Mouse (Mus musculus) midbrain, postnatal 0 days (tissue): Measurements from ENCODE around the gene Rdh14. TPM values are rescaled to one million over a fixed set of nuclear protein-coding genes. Genes with fewer than 3 reads are reported as not detected.
A peak's percentile ranks its signal among the peaks of the same experiment; 100 is the strongest.

ENCODE experiments used
- ATAC-seq: fragments of 200-750 bp; cut with Nextera tagmentation; 2 replicates; pipeline ENCODE4 v1.8.0; 2017; ENCODE audit warnings: moderate number of reproducible peaks, mild to moderate bottlenecking, moderate TSS enrichment, moderate library complexity; ENCODE audit not compliant: low FRiP score
- DNase-seq: peaks from one replicate; pipeline ENCODE4 v3.0.0-alpha.2; 2015; ENCODE audit warnings: low spot score
- H3K27ac ChIP-seq: fragments of 300-500 bp; sonication (generic); 2 replicates; pipeline ENCODE4 v1.5.1; 2014; ENCODE audit warnings: low read depth, mild to moderate bottlenecking, low read length, mixed read lengths
- H3K27me3 ChIP-seq: fragments of 300-500 bp; sonication (generic); 2 replicates; pipeline ENCODE4 v1.6.1; 2014; ENCODE audit warnings: low read length, control low read depth, mixed read lengths; ENCODE audit not compliant: insufficient read depth
- H3K36me3 ChIP-seq: fragments of 300-500 bp; sonication (generic); 2 replicates; pipeline ENCODE4 v1.6.1; 2014; ENCODE audit warnings: low read length, control low read depth, mixed read lengths; ENCODE audit not compliant: insufficient read depth
- H3K4me1 ChIP-seq: fragments of 300-500 bp; sonication (generic); 2 replicates; pipeline ENCODE4 v1.6.1; 2014; ENCODE audit warnings: mild to moderate bottlenecking, control low read depth, antibody characterized with exemption, low read length, mixed read lengths; ENCODE audit not compliant: insufficient read depth
- H3K4me2 ChIP-seq: fragments of 300-500 bp; sonication (generic); 2 replicates; pipeline ENCODE4 v1.6.1; 2014; ENCODE audit warnings: low read depth, mild to moderate bottlenecking, low read length, mixed read lengths; ENCODE audit not compliant: poor library complexity, severe bottlenecking
- H3K4me3 ChIP-seq: fragments of 300-500 bp; sonication (generic); 2 replicates; pipeline ENCODE4 v1.5.1; 2014; ENCODE audit warnings: low read depth, mild to moderate bottlenecking, low read length, moderate library complexity
- H3K9ac ChIP-seq: fragments of 300-500 bp; sonication (generic); replicated peaks from 2 replicates; pipeline ENCODE4 v1.6.1; 2014; ENCODE audit warnings: mild to moderate bottlenecking, low read length, moderate library complexity, mixed read lengths; ENCODE audit not compliant: poor library complexity, severe bottlenecking
- H3K9me3 ChIP-seq: fragments of 300-500 bp; sonication (generic); 2 replicates; pipeline ENCODE4 v1.6.1; 2016; ENCODE audit warnings: low read length, control low read depth
- CTCF ChIP-seq: IDR thresholded peaks from 2 replicates; pipeline ENCODE4 v1.5.1; 2016; ENCODE audit warnings: antibody characterized with exemption, mild to moderate bottlenecking
- WGBS: fragments of 180-500 bp; shearing (Covaris S2); extraction: QIAGEN DNeasy Blood & Tissue Kit; methylation state at CpG from one replicate; pipeline ENCODE4 v1.1.7; 2014; 5-methylcytosine and 5-hydroxymethylcytosine counted together
- polyA plus RNA-seq: library from polyadenylated mRNA; unstranded; fragments of >200 nt; fragmentation: Nextera tagmentation; extraction: Ambion mirVana; gene quantifications from 2 replicates; pipeline ENCODE4 v1.2.1, GENCODE M21; 2015
- total RNA-seq: library from RNA; depleted of rRNA; stranded (reverse); fragments of >200 nt; gene quantifications from 2 replicates; pipeline ENCODE4 v1.2.3, GENCODE M21; 2014; rRNA removed

Rdh14 gene
- total RNA-seq (35.8 and 49.5 TPM in 2 replicates), polyA plus RNA-seq (45.2 and 47.2 TPM in 2 replicates)

- H3K36me3 ChIP-seq: no peaks in the 10 kb centered on the region
- peak within 1 kb of the TSS; percentile 68 for H3K4me2 ChIP-seq
- H3K9ac ChIP-seq: peak within 1 kb of the TSS; percentile 95
- H3K27ac ChIP-seq: peak within 1 kb of the TSS; percentile 83
- H3K27me3 ChIP-seq: no peaks in the 10 kb centered on the region
- under 1% methylated on average over 53 of the region's 53 CpGs for WGBS
- ATAC-seq (peak; percentile 98), DNase-seq (peak; percentile 95)
- peaks cover 10% of the 10 kb centered on the region; the same call in 1 of the 2 replicates for H3K4me1 ChIP-seq
- H3K4me3 ChIP-seq: peak within 1 kb of the TSS; percentile 61
- H3K9me3 ChIP-seq: no peaks in the 10 kb centered on the region
- peak; percentile 76 for TF ChIP-seq CTCF
Observed at GRCm38 (mm10) chr12:10390671-10391441, at the start of gene Rdh14. TSS of gene Rdh14 (plus strand) at chr12:10390772.

- Histone ChIP-seq H3K4me2 (no peak overlapping the region), H3K27me3 (no peaks in the 10 kb centered on the region), H3K27ac (no peak overlapping the region), H3K36me3 (no peaks in the 10 kb centered on the region), H3K4me3 (no peak overlapping the region), H3K9ac (no peak overlapping the region), H3K9me3 (no peaks in the 10 kb centered on the region), H3K4me1 (no peaks in the 10 kb centered on the region)
- WGBS: 47% methylated on average over 3 of the region's 3 CpGs
- DNase-seq: no peak
- no peak for ATAC-seq
- no peak for TF ChIP-seq CTCF
Observed at GRCm38 (mm10) chr12:10350706-10351105, 39.9 kb upstream of the Rdh14 start.

GRCm38 (mm10) chr12:10357756-10358155 lies 32.8 kb upstream of the Rdh14 start:
- ATAC-seq (no peak), DNase-seq (no peak)
- Histone ChIP-seq H3K9me3 (no peaks in the 10 kb centered on the region), H3K4me1 (no peaks in the 10 kb centered on the region), H3K4me3 (no peak overlapping the region), H3K9ac (no peak overlapping the region), H3K27me3 (no peaks in the 10 kb centered on the region), H3K36me3 (no peaks in the 10 kb centered on the region), H3K4me2 (no peak overlapping the region), H3K27ac (no peak overlapping the region)
- no peak for TF ChIP-seq CTCF
- 66% methylated on average over 6 of the region's 6 CpGs for WGBS

DNA sequence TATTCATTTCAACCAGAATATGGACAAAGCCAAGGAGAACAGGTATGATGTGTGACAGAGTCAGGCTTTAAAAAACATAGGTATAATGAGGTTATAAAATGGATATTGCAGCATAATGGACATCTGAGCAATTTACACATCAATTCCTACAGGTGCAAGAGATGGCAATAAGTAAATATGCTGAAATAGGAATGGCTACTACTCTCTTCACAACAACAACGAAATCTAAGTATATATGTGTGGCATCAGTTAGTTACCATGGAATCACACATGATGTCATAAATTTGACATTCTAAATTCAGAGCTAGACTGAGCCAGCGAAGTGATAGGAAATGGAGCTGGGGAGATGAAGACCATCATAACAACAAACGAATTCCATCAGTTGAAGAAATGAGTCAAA lies 20.9 kb upstream of the Rdh14 start, which contains the start of gene Nt5c1b:
TSS of gene Nt5c1b (plus strand) at position 301 of the 400 bp plus-strand sequence.
- H3K9ac ChIP-seq: no peak within 1 kb of the TSS
- WGBS: 77% methylated on average over 3 of the region's 3 CpGs
- no peak within 1 kb of the TSS for H3K27ac ChIP-seq
- TF ChIP-seq CTCF: no peak
- ATAC-seq (no peak), DNase-seq (no peak)
- no peaks in the 10 kb centered on the region for H3K4me1 ChIP-seq
- no peaks in the 10 kb centered on the region for H3K36me3 ChIP-seq
- H3K4me3 ChIP-seq: no peak within 1 kb of the TSS
- no peak within 1 kb of the TSS for H3K4me2 ChIP-seq
- no peaks in the 10 kb centered on the region for H3K27me3 ChIP-seq
- H3K9me3 ChIP-seq: no peaks in the 10 kb centered on the region

DNA sequence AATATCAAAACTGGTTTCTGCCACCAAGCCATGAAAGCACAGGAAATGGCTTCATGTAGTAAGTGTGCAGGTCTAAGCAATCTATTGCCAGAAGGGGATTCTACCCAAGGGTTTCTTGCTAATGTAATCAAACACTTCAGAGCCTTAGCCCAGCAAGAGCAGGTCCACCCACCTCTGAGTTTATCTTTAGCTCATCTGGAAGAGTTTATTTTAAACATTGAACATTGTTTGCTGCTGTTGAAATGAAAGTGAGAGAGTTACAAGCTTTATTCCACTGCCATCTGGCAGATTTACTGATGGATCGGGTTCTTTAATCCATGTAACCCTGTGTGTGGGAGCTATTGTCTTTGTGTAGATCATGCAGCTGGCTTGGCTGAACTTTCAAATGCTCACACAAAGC lies 10.2 kb downstream of the Rdh14 start:
- Histone ChIP-seq H3K36me3 (no peaks in the 10 kb centered on the region), H3K4me3 (no peak overlapping the region), H3K9ac (no peak overlapping the region), H3K4me2 (no peak overlapping the region), H3K27ac (no peak overlapping the region), H3K4me1 (no peaks in the 10 kb centered on the region), H3K9me3 (no peaks in the 10 kb centered on the region), H3K27me3 (no peaks in the 10 kb centered on the region)
- TF ChIP-seq CTCF: no peak
- 62% methylated on average over 1 of the region's 1 CpGs for WGBS
- ATAC-seq (no peak), DNase-seq (no peak)

GRCm38 (mm10) chr12:10402421-10403115 lies 12.0 kb downstream of the Rdh14 start:
- WGBS: 86% methylated on average over 9 of the region's 9 CpGs
- H3K27me3 ChIP-seq: no peaks in the 10 kb centered on the region
- H3K9me3 ChIP-seq: no peaks in the 10 kb centered on the region
- H3K27ac ChIP-seq: no peak overlapping the region
- no peak overlapping the region for H3K4me3 ChIP-seq
- H3K4me2 ChIP-seq: no peak overlapping the region
- H3K4me1 ChIP-seq: no peaks in the 10 kb centered on the region
- H3K36me3 ChIP-seq: no peaks in the 10 kb centered on the region
- ATAC-seq (no peak), DNase-seq (no peak)
- no peak for TF ChIP-seq CTCF
- H3K9ac ChIP-seq: no peak overlapping the region
